Mouse (Mus musculus) embryonic fibroblast, embryonic 13.5 days (primary cell): ENCODE results near the gene Gm1604a. TPM values are rescaled to one million over a fixed set of nuclear protein-coding genes. Genes with fewer than 3 reads are reported as not detected.
A peak's percentile ranks its signal among the peaks of the same experiment; 100 is the strongest.
"Not testable (repeated sequence)": the region's sequence is repeated elsewhere in the genome, so short reads cannot be mapped to it uniquely, and the experiment has no call there.

ENCODE experiments used
- H3K27ac ChIP-seq: 2 replicates; pipeline ENCODE4 v1.5.1; 2012; ENCODE audit warnings: low read length, control low read depth, inconsistent platforms; ENCODE audit not compliant: insufficient read depth
- H3K4me1 ChIP-seq: 2 replicates; pipeline ENCODE4 v1.6.1; 2011; ENCODE audit warnings: low read length; ENCODE audit not compliant: control insufficient read depth, insufficient read depth
- H3K4me3 ChIP-seq: 2 replicates; pipeline ENCODE4 v1.5.1; 2011; ENCODE audit warnings: mild to moderate bottlenecking, control low read depth, low read length; ENCODE audit not compliant: insufficient read depth
- POLR2A ChIP-seq: IDR thresholded peaks from 2 replicates; pipeline ENCODE4 v1.6.1; 2011; ENCODE audit warnings: low read depth, mild to moderate bottlenecking, control low read depth, low read length, moderate library complexity
- polyA plus RNA-seq: library from polyadenylated mRNA; stranded (reverse); fragments of >200 nt; gene quantifications from 2 replicates; pipeline ENCODE4 v1.2.4, GENCODE M21; 2011; ENCODE audit warnings: low read depth; ENCODE audit not compliant: missing spikeins, insufficient read length

The Gm1604a gene
- polyA plus RNA-seq: not detected in 2 replicates

DNA sequence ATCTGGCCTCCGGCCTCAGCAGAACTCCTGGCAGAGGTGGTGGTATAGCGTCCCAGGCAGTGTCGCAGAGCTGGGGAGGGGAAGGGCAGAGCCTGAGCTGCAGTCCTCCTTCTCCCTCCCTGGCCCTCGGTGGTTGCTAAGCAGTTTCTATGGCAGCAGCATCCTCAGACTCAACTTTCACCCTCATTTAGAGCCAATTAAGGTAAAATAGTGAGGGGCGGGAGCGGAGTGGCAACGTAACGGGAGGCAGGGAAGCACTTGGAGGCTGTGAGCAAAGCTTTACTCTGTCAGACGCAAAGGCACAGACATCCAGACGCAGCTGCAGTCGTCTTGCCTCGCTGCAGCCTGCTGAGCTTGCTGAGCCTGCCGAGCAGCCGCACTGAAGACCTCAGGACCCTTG, at the start of gene Gm1604a:
Gene Gm1604a, plus strand, starts transcription at position 312 of the 400 bp plus-strand sequence.
- not testable (repeated sequence) for H3K27ac ChIP-seq, H3K4me3 ChIP-seq, H3K4me1 ChIP-seq

DNA sequence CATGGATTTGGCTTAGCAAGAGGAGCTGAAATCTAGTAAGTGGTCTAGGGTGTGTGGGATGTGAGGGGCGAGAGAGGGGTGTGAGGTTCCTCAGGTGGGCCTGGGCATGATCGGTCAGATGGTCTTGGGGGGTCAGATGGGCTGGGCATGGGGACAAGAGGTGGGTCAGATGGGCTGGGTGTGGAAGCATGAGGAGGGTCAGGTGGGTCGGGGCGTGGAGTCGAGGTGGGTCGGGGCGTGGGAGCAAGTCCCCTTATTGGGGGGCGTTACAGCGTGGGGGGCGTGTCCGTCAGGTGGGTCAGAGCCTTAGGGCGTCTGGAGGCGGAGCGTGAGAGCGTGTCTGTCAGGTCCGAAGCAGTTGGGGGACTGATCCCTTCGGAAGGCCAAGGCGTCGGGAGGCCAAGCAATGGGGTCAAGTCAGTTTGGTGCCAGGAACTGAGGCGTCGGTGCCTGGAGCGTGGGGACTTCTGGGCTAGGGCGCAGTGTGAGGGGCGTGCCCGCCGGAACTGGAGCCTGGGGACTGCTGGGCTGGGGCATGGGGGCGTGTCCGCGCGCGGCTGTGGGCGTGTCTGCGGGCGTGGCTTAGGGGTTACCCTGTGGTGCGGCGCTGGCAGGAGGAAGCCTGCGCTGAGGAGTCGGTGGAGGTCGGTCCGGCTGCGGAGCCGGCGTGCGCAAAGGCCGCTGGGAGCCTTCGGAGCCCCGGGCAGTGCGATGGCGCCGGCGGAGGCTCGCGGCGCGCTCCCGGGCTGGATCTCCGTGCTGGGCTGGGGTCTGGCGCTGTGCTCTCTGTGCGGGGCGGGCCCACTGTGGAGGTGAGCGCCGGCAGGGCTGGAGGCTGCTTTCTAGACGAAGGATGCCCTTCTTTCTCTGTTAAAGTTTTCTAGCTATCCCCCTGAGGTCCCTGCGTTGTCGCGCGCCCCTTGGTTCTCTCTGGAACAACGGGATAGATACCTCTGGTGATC, 46.8 kb upstream of the Gm1604a start, which contains the start of gene Gm49721:
Gene Gm49721, plus strand, starts transcription at position 618 of the 962 bp plus-strand sequence.
- not testable (repeated sequence) for H3K4me1 ChIP-seq, H3K27ac ChIP-seq
- TF ChIP-seq POLR2A: peak; percentile 14; the same call in 1 of the 2 replicates
- peak within 1 kb of the TSS; percentile 71 for H3K4me3 ChIP-seq

DNA sequence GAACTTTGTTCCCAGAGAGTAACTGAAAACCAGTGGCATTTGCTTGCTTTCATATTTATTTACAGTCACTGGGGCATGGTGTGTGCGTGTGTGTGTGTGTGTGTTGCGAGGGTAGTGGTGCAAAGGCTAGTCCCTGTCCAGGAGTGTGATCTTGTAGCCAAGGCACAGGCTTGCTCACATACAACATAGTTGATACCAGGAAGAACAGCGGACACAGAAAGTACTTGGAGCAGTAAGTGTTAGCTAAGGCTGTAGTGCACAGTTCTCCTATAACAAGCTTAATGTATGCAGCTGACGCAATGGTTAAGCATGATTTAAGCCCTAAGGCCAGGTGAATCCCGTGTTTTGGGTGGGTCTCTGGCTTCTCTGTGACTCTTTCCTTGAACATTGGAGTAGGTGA, 46.0 kb upstream of the Gm1604a start:
- not testable (repeated sequence) for H3K4me1 ChIP-seq
- peak overlapping the region; percentile 71 for H3K4me3 ChIP-seq

DNA sequence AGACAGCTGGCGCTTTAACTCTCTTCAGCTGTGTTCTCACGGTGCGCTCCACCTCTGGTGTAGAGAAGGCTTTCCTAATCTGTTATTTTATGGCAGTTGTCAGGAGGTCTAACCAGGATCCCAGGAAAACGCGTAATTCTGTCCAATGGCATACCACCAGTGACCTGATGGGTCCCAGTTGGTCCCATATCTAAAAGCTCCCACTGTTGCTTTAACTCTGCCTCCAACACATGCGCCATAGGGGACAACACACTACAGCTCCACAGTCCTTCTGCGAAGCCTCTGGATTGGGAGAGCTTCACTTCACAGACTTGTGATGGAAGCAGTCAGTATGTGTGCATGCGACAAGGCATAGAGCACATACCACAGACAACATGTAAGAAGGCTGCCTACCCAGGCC, 45.2 kb upstream of the Gm1604a start:
- H3K4me1 ChIP-seq, H3K4me3 ChIP-seq, H3K27ac ChIP-seq: not testable (repeated sequence)

More for the DNA sequence above, 46.0 kb upstream of the Gm1604a start:
- not testable (repeated sequence) for H3K27ac ChIP-seq

DNA sequence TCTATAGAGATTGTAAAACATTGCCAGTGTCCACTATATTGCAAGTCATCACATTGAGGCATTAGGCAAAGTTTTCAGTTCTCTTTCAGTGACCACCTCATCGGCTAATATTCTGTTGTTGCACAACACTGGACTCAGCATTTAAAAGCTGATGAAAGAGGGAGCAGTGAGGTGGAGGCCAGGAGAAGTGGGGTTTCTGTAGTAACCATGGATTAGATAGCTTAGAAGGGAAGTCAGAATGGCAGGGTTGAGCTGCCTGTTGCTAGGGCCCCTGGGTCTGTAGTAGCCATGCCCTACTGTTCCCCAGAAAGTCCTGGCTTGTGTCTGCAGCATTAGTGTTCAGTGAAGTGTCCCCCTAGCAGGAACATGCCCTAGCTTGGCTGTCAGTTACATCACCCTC, 39.2 kb upstream of the Gm1604a start:
- not testable (repeated sequence) for H3K4me1 ChIP-seq, H3K27ac ChIP-seq, H3K4me3 ChIP-seq

DNA sequence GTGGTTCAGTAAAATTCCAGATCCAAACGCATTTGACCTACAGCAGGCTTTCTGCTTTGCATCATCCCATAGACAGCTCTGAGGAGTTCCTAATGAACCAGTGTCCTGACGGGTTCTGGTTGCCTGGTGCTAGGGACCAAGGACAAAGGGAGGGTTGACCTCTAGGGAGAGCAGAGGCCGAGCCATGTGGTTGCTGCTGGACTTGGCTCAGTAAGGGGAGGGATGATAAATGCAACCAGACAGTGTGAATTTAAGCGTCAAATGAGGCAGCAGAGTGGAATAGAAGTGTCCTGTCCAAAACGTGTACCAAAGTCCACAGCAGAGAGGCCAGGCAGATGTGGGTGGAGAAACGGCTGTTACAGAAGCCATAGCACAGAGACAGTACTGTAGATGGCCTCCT, 29.9 kb upstream of the Gm1604a start:
- H3K4me1 ChIP-seq, H3K27ac ChIP-seq, H3K4me3 ChIP-seq: not testable (repeated sequence)

DNA sequence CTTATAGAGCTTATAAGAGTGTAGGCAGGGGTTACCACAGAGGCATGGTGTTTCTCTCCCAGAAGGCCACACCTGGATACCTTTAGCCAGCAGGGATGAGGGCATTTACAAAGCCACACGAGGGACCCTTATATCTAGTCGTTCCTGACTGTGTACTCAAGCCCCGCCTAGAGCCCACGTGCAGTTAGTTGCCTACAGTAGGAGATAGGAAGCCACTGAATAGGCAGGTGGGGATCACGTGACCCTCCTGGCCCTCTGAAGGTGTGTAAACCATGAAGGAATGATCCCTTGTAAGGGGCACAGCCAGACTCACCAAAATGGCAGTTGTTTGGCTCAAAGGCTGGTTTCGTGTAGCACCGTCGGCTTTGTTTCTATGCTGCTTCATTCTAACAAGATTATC, 28.5 kb upstream of the Gm1604a start:
- not testable (repeated sequence) for H3K4me3 ChIP-seq, H3K4me1 ChIP-seq, H3K27ac ChIP-seq

DNA sequence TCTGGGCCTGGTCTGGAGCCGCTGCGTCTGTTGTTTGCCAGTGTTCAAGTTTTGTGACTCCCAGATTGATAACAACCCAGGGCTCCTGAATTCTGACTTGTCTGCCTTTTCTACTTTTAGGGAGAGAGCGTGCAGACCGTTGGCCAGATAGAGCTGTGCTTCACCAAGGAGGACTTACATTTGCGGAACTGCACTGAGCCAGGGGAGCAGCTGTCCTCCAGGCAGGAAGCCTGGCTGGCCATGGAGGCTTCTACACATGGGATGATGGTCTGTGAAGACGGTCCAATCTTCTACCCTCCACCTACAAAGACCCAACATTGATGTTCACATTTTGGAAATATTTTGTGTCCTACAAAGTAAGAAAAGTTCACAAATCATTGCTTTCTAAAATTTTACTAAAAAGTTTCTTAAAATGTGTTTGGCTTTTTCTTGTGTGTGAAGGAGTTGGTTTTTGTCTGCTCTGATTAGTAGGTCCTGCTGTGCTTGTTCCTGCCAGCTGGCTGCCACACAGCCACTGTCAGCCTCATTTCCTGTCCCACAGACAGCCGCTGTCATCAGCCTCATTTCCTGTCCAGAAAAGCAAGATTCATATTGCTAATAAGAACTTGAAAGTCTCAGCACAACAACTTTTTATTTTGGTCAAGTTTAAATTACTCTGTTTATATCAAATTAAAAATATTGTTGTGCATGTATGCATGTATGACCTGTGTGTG, 27.4 kb upstream of the Gm1604a start:
- H3K4me1 ChIP-seq, H3K4me3 ChIP-seq, H3K27ac ChIP-seq: not testable (repeated sequence)

DNA sequence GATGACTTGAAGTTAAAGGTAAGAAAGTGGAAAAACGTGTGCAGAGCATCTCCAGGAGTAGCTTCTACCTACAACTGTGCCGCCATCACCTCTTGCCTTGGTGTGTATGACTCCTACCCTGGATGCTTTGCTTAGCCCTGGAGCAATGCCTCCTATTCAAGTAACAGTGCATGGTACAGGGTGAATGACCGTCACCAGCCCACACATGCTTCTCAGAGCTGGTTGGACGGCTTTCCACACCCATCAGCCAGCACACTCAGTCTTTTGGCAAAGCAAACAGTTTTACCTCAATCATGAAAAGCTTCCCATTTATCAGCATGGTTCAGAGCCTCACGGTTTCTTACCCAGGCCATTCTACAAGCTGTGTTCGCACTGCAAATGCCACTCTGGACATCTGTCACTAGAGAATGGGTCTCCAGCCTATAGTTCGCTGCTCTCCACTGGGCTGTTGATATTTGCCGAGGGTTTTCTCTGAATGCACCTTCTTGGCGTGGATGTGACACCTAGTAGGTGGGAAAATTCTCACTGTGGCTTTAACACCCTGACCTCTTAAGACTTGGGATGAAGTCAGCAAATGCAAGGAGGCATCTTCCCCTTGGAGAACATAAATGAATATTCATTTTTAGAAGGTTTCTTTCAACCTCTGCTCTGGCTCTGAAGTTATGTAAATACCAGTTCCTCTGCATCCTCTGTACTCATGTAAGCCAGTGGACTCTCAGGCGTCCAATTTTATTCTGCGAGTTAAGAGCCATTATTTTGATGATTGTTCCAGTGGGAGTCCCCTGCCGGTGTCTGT, 23.4 kb upstream of the Gm1604a start:
- not testable (repeated sequence) for H3K4me1 ChIP-seq, H3K4me3 ChIP-seq, H3K27ac ChIP-seq

DNA sequence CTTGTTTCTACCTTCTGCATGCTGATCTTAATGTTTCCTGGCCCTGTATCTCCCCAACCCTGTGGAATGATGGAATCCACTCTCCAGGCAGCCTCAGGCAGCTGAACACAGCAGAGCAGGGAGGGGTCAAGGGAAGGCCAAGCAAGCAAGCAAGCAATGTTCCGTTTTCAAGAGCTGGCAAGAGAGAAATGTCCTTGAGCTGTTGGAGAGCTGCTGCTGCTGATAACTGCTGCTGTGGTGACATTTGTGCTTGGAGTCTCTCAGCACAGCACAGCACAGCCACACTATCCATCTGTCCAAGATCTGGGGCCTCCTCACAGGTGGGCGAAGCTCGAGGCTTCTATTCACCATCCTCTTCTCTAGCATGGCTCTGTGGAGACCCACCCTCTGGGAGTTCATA, 22.0 kb upstream of the Gm1604a start:
- H3K27ac ChIP-seq, H3K4me1 ChIP-seq, H3K4me3 ChIP-seq: not testable (repeated sequence)

DNA sequence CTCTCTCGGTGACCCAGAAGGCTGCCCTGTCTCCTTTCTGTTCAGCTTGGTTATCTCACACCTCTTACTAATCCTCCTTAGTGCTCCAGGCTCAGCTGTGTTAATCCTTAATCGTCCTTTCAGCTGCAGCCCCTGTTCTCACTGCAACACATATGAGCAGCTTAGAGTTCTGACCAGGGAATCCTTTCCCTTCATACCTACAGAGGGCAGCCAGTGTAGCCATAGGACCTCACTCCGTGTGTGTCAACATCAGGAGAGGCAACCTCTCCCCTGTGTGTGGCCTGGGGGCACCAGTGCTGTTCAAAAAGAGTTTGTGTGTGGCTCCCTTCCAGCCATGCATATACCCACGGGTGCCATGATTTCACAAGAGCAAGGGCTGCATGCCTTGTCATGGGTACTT, 19.7 kb upstream of the Gm1604a start:
- not testable (repeated sequence) for H3K27ac ChIP-seq, H3K4me3 ChIP-seq

DNA sequence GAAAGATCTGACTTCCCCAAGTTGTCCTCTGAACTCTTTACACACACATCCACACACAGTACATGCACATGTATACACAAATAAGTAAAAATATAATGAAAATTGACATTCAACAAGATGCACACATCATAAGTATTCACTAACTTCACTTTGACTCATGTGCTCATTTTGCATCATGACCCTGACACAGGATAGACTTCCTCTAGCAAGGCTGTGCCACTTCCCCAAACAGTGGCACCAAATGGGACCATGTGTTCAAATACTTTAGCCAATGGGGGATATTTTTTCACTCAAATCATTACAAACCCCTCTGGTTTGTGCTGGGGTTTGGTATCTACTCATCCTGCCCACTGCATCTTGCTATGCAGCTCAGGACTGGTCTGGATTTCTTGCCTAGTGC, 16.5 kb upstream of the Gm1604a start:
- H3K4me1 ChIP-seq, H3K4me3 ChIP-seq, H3K27ac ChIP-seq: not testable (repeated sequence)

More for the DNA sequence above, 19.7 kb upstream of the Gm1604a start:
- H3K4me1 ChIP-seq: not testable (repeated sequence)

DNA sequence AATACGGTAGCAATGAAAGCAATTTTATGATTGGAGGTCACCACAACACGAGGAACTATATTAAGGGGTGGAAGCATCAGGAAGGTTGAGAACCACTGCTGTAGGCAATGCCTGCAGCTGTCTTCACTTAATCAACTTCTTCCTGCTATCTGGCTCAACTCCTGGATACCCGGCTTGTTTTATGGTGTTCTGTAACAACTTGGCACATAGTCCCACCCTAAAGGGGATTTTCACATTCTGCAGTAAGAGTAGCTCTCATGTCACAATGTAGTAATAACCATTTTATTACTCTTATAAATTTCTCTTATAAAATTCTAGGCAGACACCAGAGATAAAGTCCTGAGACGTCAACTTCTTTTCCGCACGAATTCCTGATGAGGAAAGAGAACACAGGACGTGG, 15.9 kb upstream of the Gm1604a start:
- H3K4me1 ChIP-seq: not testable (repeated sequence)

DNA sequence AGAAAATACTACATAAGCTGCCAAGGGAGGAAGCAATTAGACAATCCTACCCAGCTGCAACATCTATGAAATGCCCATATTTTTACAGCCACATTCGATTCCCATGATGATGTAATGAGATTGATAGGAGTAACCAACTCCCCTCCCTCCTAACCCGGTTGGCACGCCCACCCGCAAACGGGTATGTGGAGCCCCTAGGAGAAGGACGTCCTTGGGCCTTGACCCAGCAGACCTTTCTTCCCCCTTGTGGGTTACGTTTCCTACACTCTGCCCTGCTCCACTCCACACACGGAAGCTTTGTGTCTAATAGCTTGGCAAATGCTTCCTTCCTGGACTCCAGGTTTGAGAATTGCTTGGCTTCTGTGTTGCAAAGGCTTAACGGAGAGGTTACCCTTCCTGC, 15.5 kb upstream of the Gm1604a start:
- H3K4me3 ChIP-seq, H3K4me1 ChIP-seq, H3K27ac ChIP-seq: not testable (repeated sequence)

More for the DNA sequence above, 15.9 kb upstream of the Gm1604a start:
- not testable (repeated sequence) for H3K4me3 ChIP-seq, H3K27ac ChIP-seq

DNA sequence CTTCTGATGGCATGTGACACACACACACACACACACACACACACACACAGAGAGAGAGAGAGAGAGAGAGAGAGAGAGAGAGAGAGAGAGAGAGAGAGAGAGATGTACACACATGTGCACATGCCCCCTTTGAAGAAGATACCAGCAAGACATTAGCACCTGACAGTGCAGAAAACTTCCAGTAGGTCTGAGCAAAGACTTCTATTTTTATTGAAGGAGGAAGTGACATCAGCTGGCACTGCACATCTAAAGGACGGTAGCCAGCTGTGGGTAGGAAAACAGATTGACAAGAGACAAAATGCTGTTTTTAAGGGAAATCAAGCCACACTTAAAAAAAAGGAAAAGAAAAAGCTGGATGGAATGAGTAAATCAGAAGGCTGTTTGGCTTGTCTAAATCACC, 11.2 kb upstream of the Gm1604a start:
- not testable (repeated sequence) for H3K4me1 ChIP-seq, H3K27ac ChIP-seq, H3K4me3 ChIP-seq
